Mouse (Mus musculus) heart, postnatal 0 days (tissue): ENCODE results near the gene Zfp978.
"Not testable (repeated sequence)": the region's sequence is repeated elsewhere in the genome, so short reads cannot be mapped to it uniquely, and the experiment has no call there.

Source experiments
- CTCF ChIP-seq: IDR thresholded peaks from 2 replicates; pipeline ENCODE4 v1.5.1; 2016; ENCODE audit warnings: antibody characterized with exemption, control low read depth, low read depth
- EP300 ChIP-seq: IDR thresholded peaks from 2 replicates; pipeline ENCODE4 v1.6.1; 2016; ENCODE audit warnings: antibody characterized with exemption, low read depth

GRCm38 (mm10) chr4:147340236-147340635 lies 20.9 kb upstream of the Zfp978 start:
- not testable (repeated sequence) for TF ChIP-seq CTCF, EP300
